Mouse (Mus musculus): Measurements from ENCODE around the gene Bpifb9a. TPM values are rescaled to one million over a fixed set of nuclear protein-coding genes. Genes with fewer than 3 reads are reported as not detected.
"Not testable (repeated sequence)": the region's sequence is repeated elsewhere in the genome, so short reads cannot be mapped to it uniquely, and the experiment has no call there.

Gene Bpifb9a
- polyA plus RNA-seq, 1 experiment from 2014 or later: not detected

- WGBS: 89% methylated on average over 10 of the region's 10 CpGs
- H3K9me3 ChIP-seq (replicated peaks): 0 out of 2 replicates have a peak, but pooled peaks cover 6% of the 10 kb centered on the region
- no peaks in the 10 kb centered on the region for H3K36me3 ChIP-seq
- no peaks in the 10 kb centered on the region for H3K27me3 ChIP-seq (ENCODE audit: low read depth, poor library complexity, severe bottlenecking)
- H3K4me3 ChIP-seq: no peak overlapping the region
- H3K4me1 ChIP-seq: no peaks in the 10 kb centered on the region
- H3K27ac ChIP-seq (replicated peaks): no peak overlapping the region
- no peak for DNase-seq (ENCODE audit: low spot score)
These were observed 14.2 kb upstream of the Bpifb9a start for GRCm38 (mm10) chr2:154243356-154244036.

GRCm38 (mm10) chr2:154245322-154245721, 12.3 kb upstream of the Bpifb9a start:
- Histone ChIP-seq H3K36me3 (no peaks in the 10 kb centered on the region), H3K4me3 (no peak overlapping the region), H3K27ac (replicated peaks) (no peak overlapping the region), H3K9me3 (replicated peaks) (0 out of 2 replicates have a peak, but pooled peaks cover 6% of the 10 kb centered on the region), H3K4me1 (no peaks in the 10 kb centered on the region), H3K27me3 (ENCODE audit: low read depth, poor library complexity, severe bottlenecking) (no peaks in the 10 kb centered on the region)
- DNase-seq (ENCODE audit: low spot score): no peak
- 94% methylated on average over 5 of the region's 5 CpGs for WGBS

GRCm38 (mm10) chr2:154255254-154255653, 2.4 kb upstream of the Bpifb9a start:
- H3K27ac ChIP-seq (replicated peaks); H3K4me1 ChIP-seq; H3K9me3 ChIP-seq (replicated peaks); DNase-seq (ENCODE audit: low spot score); H3K36me3 ChIP-seq; H3K27me3 ChIP-seq (ENCODE audit: low read depth, poor library complexity, severe bottlenecking); H3K4me3 ChIP-seq: not testable (repeated sequence)
- 97% methylated on average over 2 of the region's 4 CpGs for WGBS

GRCm38 (mm10) chr2:154255770-154256169, 1.9 kb upstream of the Bpifb9a start:
- 85% methylated on average over 4 of the region's 4 CpGs for WGBS
- Histone ChIP-seq H3K36me3 (no peaks in the 10 kb centered on the region), H3K4me1 (no peaks in the 10 kb centered on the region)

GRCm38 (mm10) chr2:154264397-154264796, 6.7 kb downstream of the Bpifb9a start:
- not testable (repeated sequence) for H3K27me3 ChIP-seq (ENCODE audit: low read depth, poor library complexity, severe bottlenecking); DNase-seq (ENCODE audit: low spot score); H3K9me3 ChIP-seq (replicated peaks); H3K27ac ChIP-seq (replicated peaks); H3K4me3 ChIP-seq; H3K4me1 ChIP-seq; H3K36me3 ChIP-seq
- 89% methylated on average over 3 of the region's 3 CpGs for WGBS

More at GRCm38 (mm10) chr2:154255770-154256169, 1.9 kb upstream of the Bpifb9a start:
- no peak for DNase-seq (ENCODE audit: low spot score)
- Histone ChIP-seq H3K4me3 (no peak overlapping the region), H3K27me3 (ENCODE audit: low read depth, poor library complexity, severe bottlenecking) (no peaks in the 10 kb centered on the region), H3K9me3 (replicated peaks) (no peaks in the 10 kb centered on the region), H3K27ac (replicated peaks) (no peak overlapping the region)

- not testable (repeated sequence) for H3K4me1 ChIP-seq; DNase-seq (ENCODE audit: low spot score); H3K9me3 ChIP-seq (replicated peaks); H3K27me3 ChIP-seq (ENCODE audit: low read depth, poor library complexity, severe bottlenecking); H3K36me3 ChIP-seq; H3K4me3 ChIP-seq; H3K27ac ChIP-seq (replicated peaks)
- 89% methylated on average over 3 of the region's 3 CpGs for WGBS
These were observed 34.2 kb downstream of the Bpifb9a start for GRCm38 (mm10) chr2:154291866-154292265.

GRCm38 (mm10) chr2:154292833-154293232, 35.2 kb downstream of the Bpifb9a start:
- whole genome bisulfite sequencing: 84% methylated on average over 1 of the region's 1 CpGs
- no peaks in the 10 kb centered on the region for H3K27me3 ChIP-seq (ENCODE audit: low read depth, poor library complexity, severe bottlenecking)

GRCm38 (mm10) chr2:154294746-154295145, 37.1 kb downstream of the Bpifb9a start:
- peak; percentile 70 for DNase-seq (ENCODE audit: low spot score)
- H3K27me3 ChIP-seq (ENCODE audit: low read depth, poor library complexity, severe bottlenecking): not testable (repeated sequence)

More at GRCm38 (mm10) chr2:154292833-154293232, 35.2 kb downstream of the Bpifb9a start:
- H3K4me3 ChIP-seq: no peak overlapping the region
- DNase-seq (ENCODE audit: low spot score): no peak
- no peak overlapping the region for H3K27ac ChIP-seq (replicated peaks)
- H3K9me3 ChIP-seq (replicated peaks): no peaks in the 10 kb centered on the region
- H3K36me3 ChIP-seq: no peaks in the 10 kb centered on the region
- H3K4me1 ChIP-seq: no peaks in the 10 kb centered on the region

GRCm38 (mm10) chr2:154300496-154300895, 42.8 kb downstream of the Bpifb9a start:
- peak; percentile 75 for DNase-seq (ENCODE audit: low spot score)
- no peaks in the 10 kb centered on the region for H3K27me3 ChIP-seq (ENCODE audit: low read depth, poor library complexity, severe bottlenecking)
- no peak overlapping the region for H3K27ac ChIP-seq (replicated peaks)
- H3K9me3 ChIP-seq (replicated peaks): no peaks in the 10 kb centered on the region
- H3K36me3 ChIP-seq: no peaks in the 10 kb centered on the region
- H3K4me3 ChIP-seq: no peak overlapping the region
- WGBS: 13% methylated on average over 1 of the region's 1 CpGs
- H3K4me1 ChIP-seq: no peaks in the 10 kb centered on the region

More at GRCm38 (mm10) chr2:154294746-154295145, 37.1 kb downstream of the Bpifb9a start:
- 3% methylated on average over 10 of the region's 10 CpGs for WGBS
- not testable (repeated sequence) for H3K27ac ChIP-seq (replicated peaks); H3K9me3 ChIP-seq (replicated peaks); H3K4me1 ChIP-seq; H3K36me3 ChIP-seq; H3K4me3 ChIP-seq

- no peak for DNase-seq (ENCODE audit: low spot score)
- 88% methylated on average over 3 of the region's 3 CpGs for WGBS
- H3K9me3 ChIP-seq (replicated peaks): no peaks in the 10 kb centered on the region
- no peaks in the 10 kb centered on the region for H3K4me1 ChIP-seq
- H3K27me3 ChIP-seq (ENCODE audit: low read depth, poor library complexity, severe bottlenecking): no peaks in the 10 kb centered on the region
- H3K4me3 ChIP-seq: no peak overlapping the region
- H3K36me3 ChIP-seq: no peaks in the 10 kb centered on the region
- H3K27ac ChIP-seq (replicated peaks): no peak overlapping the region
These were observed 44.1 kb downstream of the Bpifb9a start for GRCm38 (mm10) chr2:154301763-154302162.

GRCm38 (mm10) chr2:154304604-154305003, 47.0 kb downstream of the Bpifb9a start:
- not testable (repeated sequence) for H3K36me3 ChIP-seq; H3K9me3 ChIP-seq (replicated peaks); H3K4me1 ChIP-seq; H3K4me3 ChIP-seq; H3K27ac ChIP-seq (replicated peaks); DNase-seq (ENCODE audit: low spot score); H3K27me3 ChIP-seq (ENCODE audit: low read depth, poor library complexity, severe bottlenecking)
- 74% methylated on average over 1 of the region's 3 CpGs for WGBS

- H3K27me3 ChIP-seq (ENCODE audit: low read depth, poor library complexity, severe bottlenecking); H3K27ac ChIP-seq (replicated peaks); DNase-seq (ENCODE audit: low spot score); H3K9me3 ChIP-seq (replicated peaks); H3K4me3 ChIP-seq; H3K4me1 ChIP-seq; H3K36me3 ChIP-seq: not testable (repeated sequence)
- WGBS: 92% methylated on average over 4 of the region's 4 CpGs
These were observed 49.3 kb downstream of the Bpifb9a start, which contains the start of gene Bpifb9b for GRCm38 (mm10) chr2:154306927-154307326. Bpifb9b (plus strand) TSS chr2:154307227.

GRCm38 (mm10) chr2:154313771-154314170, 56.1 kb downstream of the Bpifb9a start:
- not testable (repeated sequence) for H3K27me3 ChIP-seq (ENCODE audit: low read depth, poor library complexity, severe bottlenecking); H3K4me1 ChIP-seq
- 82% methylated on average over 5 of the region's 5 CpGs for WGBS

More at GRCm38 (mm10) chr2:154313771-154314170, 56.1 kb downstream of the Bpifb9a start:
- H3K27ac ChIP-seq (replicated peaks); H3K36me3 ChIP-seq; DNase-seq (ENCODE audit: low spot score); H3K9me3 ChIP-seq (replicated peaks); H3K4me3 ChIP-seq: not testable (repeated sequence)

Data from midbrain, embryonic 10.5 days (tissue).